Mouse (Mus musculus): Measurements from ENCODE around the gene Lcor. TPM values are rescaled to one million over a fixed set of nuclear protein-coding genes. Genes with fewer than 3 reads are reported as not detected.

Gene Lcor
- polyA plus RNA-seq, 1 experiment from 2014 or later, result 16.0 TPM

DNA sequence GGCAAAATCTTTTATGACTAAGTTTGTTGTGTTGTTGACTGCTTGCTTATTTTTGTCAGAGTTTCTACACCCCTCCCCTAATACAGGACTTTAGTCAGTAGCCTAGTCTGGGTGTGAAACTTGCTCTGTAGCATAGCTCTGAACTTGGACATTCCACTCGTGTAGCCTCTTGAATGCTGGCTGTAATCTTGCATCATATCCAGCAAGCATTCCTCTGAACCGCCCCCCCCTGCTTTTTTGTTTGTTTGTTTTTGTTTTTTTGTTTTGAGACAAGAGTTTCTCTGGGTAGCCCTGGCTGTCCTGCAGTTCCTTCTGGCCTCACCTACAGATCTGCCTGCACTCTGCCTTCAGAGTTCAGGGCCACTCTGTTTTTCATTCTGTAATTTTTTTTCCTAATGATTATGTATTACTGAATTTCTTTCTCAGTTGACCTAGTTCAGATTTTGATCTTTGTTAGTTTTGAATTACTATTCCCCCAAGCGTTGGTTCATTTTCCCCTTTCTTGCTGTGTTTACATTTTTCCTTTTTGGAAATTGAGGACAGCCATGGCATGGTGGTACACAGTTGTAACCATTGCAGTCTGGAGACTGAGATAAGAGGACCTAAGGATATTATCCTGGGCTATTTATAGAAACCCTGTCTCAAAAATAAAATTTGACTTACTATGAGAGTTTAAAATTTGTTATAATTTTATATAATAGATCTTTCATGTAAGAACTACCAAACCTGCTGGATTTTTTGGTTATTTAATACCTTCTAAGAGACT is 41.5 kb downstream of the Lcor start:
- H3K9ac ChIP-seq (ENCODE audit: low read depth, low read length), result no peak overlapping the region
- ATAC-seq, result no peak
- H3K4me2 ChIP-seq (replicated peaks; ENCODE audit: low read depth), result no peak overlapping the region
- no peaks in the 10 kb centered on the region for H3K4me1 ChIP-seq (replicated peaks; ENCODE audit: control insufficient read depth, insufficient read depth, low read length)
- no peak for TF ChIP-seq CTCF (IDR thresholded peaks at IDR 0.05; ENCODE audit: low read depth)
- H3K9me3 ChIP-seq (ENCODE audit: control insufficient read depth), result no peaks in the 10 kb centered on the region
- 48% methylated on average over 3 of the region's 3 CpGs for WGBS
- no peak overlapping the region for H3K4me3 ChIP-seq (ENCODE audit: low read depth, low read length)
- H3K27me3 ChIP-seq (replicated peaks; ENCODE audit: control insufficient read depth, insufficient read depth, low read length), result no peaks in the 10 kb centered on the region
- H3K36me3 ChIP-seq (ENCODE audit: control insufficient read depth, insufficient read depth), result peaks cover 5% of the 10 kb centered on the region; the same call in 1 of the 2 replicates
- no peak overlapping the region for H3K27ac ChIP-seq (ENCODE audit: low read depth, low read length)

DNA sequence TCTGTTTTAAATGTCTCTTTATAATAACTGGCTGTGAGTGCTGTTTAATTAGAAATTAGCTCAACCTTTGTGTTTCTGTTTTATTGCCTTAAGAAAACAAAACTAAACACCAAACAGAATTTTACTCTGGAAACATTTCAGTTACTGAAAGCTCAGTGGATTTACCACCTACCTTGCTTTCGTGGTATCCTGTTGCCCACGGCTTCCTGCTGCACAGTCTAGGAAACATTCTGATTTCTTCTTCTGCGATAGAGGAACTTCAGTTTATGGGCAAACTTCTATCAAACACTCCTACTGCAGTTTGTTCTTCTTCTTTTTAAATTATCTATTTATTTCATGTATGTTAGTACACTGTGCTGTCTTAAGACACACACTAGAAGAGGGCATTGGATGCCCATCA is 46.7 kb downstream of the Lcor start:
- no peak for ATAC-seq
- no peaks in the 10 kb centered on the region for H3K9me3 ChIP-seq (ENCODE audit: control insufficient read depth)
- peaks cover 5% of the 10 kb centered on the region for H3K36me3 ChIP-seq (ENCODE audit: control insufficient read depth, insufficient read depth)
- no peaks in the 10 kb centered on the region for H3K4me1 ChIP-seq (replicated peaks; ENCODE audit: control insufficient read depth, insufficient read depth, low read length)
- TF ChIP-seq CTCF (IDR thresholded peaks at IDR 0.05; ENCODE audit: low read depth), result no peak
- H3K27ac ChIP-seq (ENCODE audit: low read depth, low read length), result no peak overlapping the region
- H3K27me3 ChIP-seq (replicated peaks; ENCODE audit: control insufficient read depth, insufficient read depth, low read length), result no peaks in the 10 kb centered on the region
- H3K4me3 ChIP-seq (ENCODE audit: low read depth, low read length), result no peak overlapping the region
- H3K9ac ChIP-seq (ENCODE audit: low read depth, low read length), result no peak overlapping the region
- WGBS, result 93% methylated on average over 3 of the region's 3 CpGs
- no peak overlapping the region for H3K4me2 ChIP-seq (replicated peaks; ENCODE audit: low read depth)

DNA sequence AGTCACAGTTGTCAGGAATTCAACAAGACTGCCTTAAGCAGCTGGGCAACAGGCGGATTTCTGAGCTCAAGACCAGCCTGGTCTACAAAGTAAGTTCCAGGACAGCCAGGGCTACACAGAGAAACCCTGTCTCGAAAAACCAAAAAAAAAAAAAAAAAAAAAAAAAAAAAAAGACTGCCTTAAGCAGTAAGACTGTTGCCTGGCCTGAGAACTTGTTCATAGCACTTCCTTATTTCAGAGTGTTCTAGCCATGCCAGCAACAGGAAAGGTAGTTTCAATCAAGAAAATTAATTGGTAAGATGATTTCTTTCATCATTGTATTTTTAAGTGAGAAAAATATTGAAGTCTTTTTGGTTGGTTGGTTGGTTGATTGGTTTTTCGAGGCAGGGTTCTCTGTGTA is 51.6 kb downstream of the Lcor start:
- Histone ChIP-seq H3K4me2 (replicated peaks; ENCODE audit: low read depth) (no peak overlapping the region), H3K9me3 (ENCODE audit: control insufficient read depth) (no peaks in the 10 kb centered on the region), H3K27ac (ENCODE audit: low read depth, low read length) (no peak overlapping the region), H3K4me1 (replicated peaks; ENCODE audit: control insufficient read depth, insufficient read depth, low read length) (no peaks in the 10 kb centered on the region), H3K27me3 (replicated peaks; ENCODE audit: control insufficient read depth, insufficient read depth, low read length) (no peaks in the 10 kb centered on the region), H3K9ac (ENCODE audit: low read depth, low read length) (no peak overlapping the region), H3K36me3 (ENCODE audit: control insufficient read depth, insufficient read depth) (peaks cover 3% of the 10 kb centered on the region; the same call in 1 of the 2 replicates), H3K4me3 (ENCODE audit: low read depth, low read length) (no peak overlapping the region)
- no peak for ATAC-seq
- TF ChIP-seq CTCF (IDR thresholded peaks at IDR 0.05; ENCODE audit: low read depth), result no peak
- 93% methylated on average over 3 of the region's 3 CpGs for WGBS

DNA sequence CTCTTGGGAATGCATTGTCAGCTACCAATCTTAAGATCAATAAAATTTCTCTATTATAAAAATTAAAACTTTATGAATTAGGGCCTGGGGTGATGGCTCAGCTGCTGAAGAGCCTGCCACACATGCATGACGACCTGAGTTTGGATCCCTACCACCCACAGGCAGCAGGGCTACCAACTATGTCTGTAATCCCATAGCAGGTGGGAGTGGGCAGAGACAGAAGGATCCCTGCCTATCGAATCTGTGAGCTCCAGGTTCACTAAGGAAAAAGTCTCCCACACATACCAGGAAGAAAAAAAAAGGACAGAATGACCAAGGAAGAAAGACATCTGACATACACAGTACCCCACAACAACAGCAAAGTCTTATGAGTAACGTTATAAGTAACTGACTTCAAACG is 74.5 kb downstream of the Lcor start:
- Histone ChIP-seq H3K27me3 (replicated peaks; ENCODE audit: control insufficient read depth, insufficient read depth, low read length) (no peaks in the 10 kb centered on the region), H3K36me3 (ENCODE audit: control insufficient read depth, insufficient read depth) (peaks cover 22% of the 10 kb centered on the region), H3K4me3 (ENCODE audit: low read depth, low read length) (no peak overlapping the region), H3K4me2 (replicated peaks; ENCODE audit: low read depth) (no peak overlapping the region), H3K27ac (ENCODE audit: low read depth, low read length) (no peak overlapping the region), H3K4me1 (replicated peaks; ENCODE audit: control insufficient read depth, insufficient read depth, low read length) (no peaks in the 10 kb centered on the region; the same call in 1 of the 2 replicates), H3K9ac (ENCODE audit: low read depth, low read length) (no peak overlapping the region), H3K9me3 (ENCODE audit: control insufficient read depth) (no peaks in the 10 kb centered on the region)
- ATAC-seq, result no peak
- TF ChIP-seq CTCF (IDR thresholded peaks at IDR 0.05; ENCODE audit: low read depth), result no peak
- WGBS, result 81% methylated on average over 4 of the region's 4 CpGs

DNA sequence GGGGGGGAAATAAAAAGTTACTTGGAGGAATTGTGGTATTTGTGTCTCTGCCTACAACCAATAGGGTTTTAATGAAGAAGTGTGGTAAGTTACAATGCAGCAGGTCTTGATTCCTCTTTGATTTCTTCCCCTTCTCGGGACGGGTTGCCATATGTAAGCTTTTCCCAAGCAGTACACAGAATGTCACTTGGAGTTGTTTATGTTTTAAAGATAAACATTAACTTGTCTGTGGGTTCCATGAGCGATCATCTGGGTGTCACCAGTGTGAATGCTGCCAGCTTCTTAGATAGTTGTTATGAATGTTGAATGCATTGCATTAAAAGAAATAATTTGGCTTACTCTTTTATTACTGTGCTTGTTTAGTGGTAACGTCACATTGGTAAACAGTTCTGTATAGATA is 75.1 kb downstream of the Lcor start:
- Histone ChIP-seq H3K36me3 (ENCODE audit: control insufficient read depth, insufficient read depth) (peaks cover 20% of the 10 kb centered on the region), H3K27ac (ENCODE audit: low read depth, low read length) (no peak overlapping the region), H3K4me1 (replicated peaks; ENCODE audit: control insufficient read depth, insufficient read depth, low read length) (no peaks in the 10 kb centered on the region; the same call in 1 of the 2 replicates), H3K27me3 (replicated peaks; ENCODE audit: control insufficient read depth, insufficient read depth, low read length) (no peaks in the 10 kb centered on the region), H3K9me3 (ENCODE audit: control insufficient read depth) (no peaks in the 10 kb centered on the region), H3K4me2 (replicated peaks; ENCODE audit: low read depth) (no peak overlapping the region), H3K9ac (ENCODE audit: low read depth, low read length) (no peak overlapping the region), H3K4me3 (ENCODE audit: low read depth, low read length) (no peak overlapping the region)
- WGBS, result 64% methylated on average over 4 of the region's 4 CpGs
- no peak for TF ChIP-seq CTCF (IDR thresholded peaks at IDR 0.05; ENCODE audit: low read depth)
- no peak for ATAC-seq

DNA sequence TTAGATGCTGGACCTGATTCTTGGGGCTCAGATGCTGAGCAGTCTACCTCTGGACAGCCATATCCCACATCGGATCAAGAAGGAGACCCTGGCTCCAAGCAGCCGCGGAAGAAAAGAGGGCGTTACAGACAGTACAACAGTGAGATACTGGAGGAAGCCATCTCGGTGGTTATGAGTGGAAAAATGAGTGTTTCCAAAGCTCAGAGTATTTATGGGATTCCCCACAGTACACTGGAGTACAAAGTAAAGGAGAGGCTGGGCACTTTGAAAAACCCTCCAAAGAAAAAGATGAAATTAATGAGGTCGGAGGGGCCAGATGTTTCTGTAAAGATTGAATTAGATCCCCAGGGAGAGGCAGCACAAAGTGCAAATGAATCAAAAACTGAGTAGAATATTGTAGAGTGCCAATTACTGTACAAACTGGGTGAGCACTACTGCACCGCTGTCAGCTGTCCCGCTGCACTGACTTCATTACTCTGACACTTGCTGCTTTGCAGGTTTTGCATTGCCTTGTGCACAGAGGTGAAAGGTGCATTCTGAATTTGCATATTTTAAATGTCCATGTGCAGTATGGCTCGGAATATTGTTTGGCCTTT is 76.6 kb downstream of the Lcor start:
- 85% methylated on average over 9 of the region's 9 CpGs for WGBS
- TF ChIP-seq CTCF (IDR thresholded peaks at IDR 0.05; ENCODE audit: low read depth), result no peak
- Histone ChIP-seq H3K27ac (ENCODE audit: low read depth, low read length) (no peak overlapping the region), H3K4me2 (replicated peaks; ENCODE audit: low read depth) (no peak overlapping the region), H3K9ac (ENCODE audit: low read depth, low read length) (no peak overlapping the region), H3K9me3 (ENCODE audit: control insufficient read depth) (no peaks in the 10 kb centered on the region), H3K4me3 (ENCODE audit: low read depth, low read length) (no peak overlapping the region), H3K4me1 (replicated peaks; ENCODE audit: control insufficient read depth, insufficient read depth, low read length) (no peaks in the 10 kb centered on the region), H3K36me3 (ENCODE audit: control insufficient read depth, insufficient read depth) (peaks cover 17% of the 10 kb centered on the region), H3K27me3 (replicated peaks; ENCODE audit: control insufficient read depth, insufficient read depth, low read length) (no peaks in the 10 kb centered on the region)
- no peak for ATAC-seq
